Mouse (Mus musculus) bone marrow macrophage, adult 2 months (primary cell): ENCODE results near the gene Tbc1d10c.

ENCODE experiments used
- CTCF ChIP-seq: IDR thresholded peaks from 2 replicates; pipeline ENCODE4 v1.5.1; 2012; ENCODE audit warnings: low read depth, mild to moderate bottlenecking, low read length, moderate library complexity
- POLR2A ChIP-seq: IDR thresholded peaks from 2 replicates; pipeline ENCODE4 v1.6.1; 2012; ENCODE audit warnings: mild to moderate bottlenecking, low read depth, low read length, borderline replicate concordance

DNA sequence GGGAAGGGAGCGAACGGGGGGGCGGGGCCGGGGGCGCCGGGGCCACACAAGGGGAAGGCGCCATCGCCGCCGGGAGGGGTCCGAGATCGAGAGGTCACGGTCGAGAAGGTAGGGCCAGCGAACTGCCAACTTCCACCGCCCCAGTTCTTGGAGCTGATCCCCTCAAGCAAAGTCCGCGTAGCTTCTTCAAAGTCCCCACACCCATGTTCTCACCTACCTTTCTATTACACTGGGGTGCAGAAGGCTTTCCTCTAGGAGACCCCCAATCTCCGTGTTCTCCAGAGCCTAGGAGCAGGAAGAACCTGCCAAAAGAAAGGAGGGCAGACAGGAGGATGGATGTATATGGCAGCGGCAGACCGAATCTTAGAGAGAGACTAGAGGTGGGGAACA, 24.4 kb upstream of the Tbc1d10c start:
- no peak for TF ChIP-seq POLR2A
- no peak for TF ChIP-seq CTCF
